Comparison of ENCODE assay signal across 11 mouse cellular contexts in genomic region chr5:117111774-117112112, GRCm38 (mm10).
"Had no signal": no experiment of that assay in that cellular context is flagged by ENCODE, and none has a peak within 500 bp of the region (broad histone marks: within the 10 kb centered on the region; RNA-seq: fewer than 3 reads in every experiment).

No protein-coding gene starts in this region.

- H3K9ac ChIP-seq: liver, embryonic 13.5 days; liver, postnatal 0 days; midbrain, embryonic 13.5 days; neural tube, embryonic 12.5 days had no signal

- H3K4me2 ChIP-seq: limb, embryonic 12.5 days; liver, embryonic 13.5 days; midbrain, embryonic 13.5 days; neural tube, embryonic 12.5 days had no signal

- DNase-seq: liver; liver, embryonic 13.5 days; liver, postnatal 0 days; retina, postnatal 1 day; right cerebral cortex, postnatal 4 days; spleen, adult 18-20 months had no signal

- H3K27ac ChIP-seq: kidney, postnatal 0 days; limb, embryonic 12.5 days; liver, embryonic 13.5 days; midbrain, embryonic 13.5 days; neural tube, embryonic 12.5 days had no signal

- H3K27me3 ChIP-seq: limb, embryonic 12.5 days; liver, embryonic 13.5 days; midbrain, embryonic 13.5 days; neural tube, embryonic 12.5 days had no signal

- H3K9me3 ChIP-seq: liver, embryonic 13.5 days; midbrain, embryonic 13.5 days; neural tube, embryonic 12.5 days had no signal

- ATAC-seq: intestine, embryonic 16.5 days; liver, postnatal 0 days; midbrain, embryonic 13.5 days had no signal

- H3K4me3 ChIP-seq: limb, embryonic 12.5 days; liver, embryonic 13.5 days; midbrain, embryonic 13.5 days; neural tube, embryonic 12.5 days had no signal
